Mouse (Mus musculus): Measurements from ENCODE around the gene Adgrb3. TPM values are rescaled to one million over a fixed set of nuclear protein-coding genes. Genes with fewer than 3 reads are reported as not detected.

The Adgrb3 gene
- polyA plus RNA-seq, 1 experiment, result not detected

- no peak for TF ChIP-seq GATA1 (IDR thresholded peaks at IDR 0.05; ENCODE audit: low read length)
Measured at GRCm38 (mm10) chr1:25166036-25166796, 663.3 kb downstream of the Adgrb3 start.

DNA sequence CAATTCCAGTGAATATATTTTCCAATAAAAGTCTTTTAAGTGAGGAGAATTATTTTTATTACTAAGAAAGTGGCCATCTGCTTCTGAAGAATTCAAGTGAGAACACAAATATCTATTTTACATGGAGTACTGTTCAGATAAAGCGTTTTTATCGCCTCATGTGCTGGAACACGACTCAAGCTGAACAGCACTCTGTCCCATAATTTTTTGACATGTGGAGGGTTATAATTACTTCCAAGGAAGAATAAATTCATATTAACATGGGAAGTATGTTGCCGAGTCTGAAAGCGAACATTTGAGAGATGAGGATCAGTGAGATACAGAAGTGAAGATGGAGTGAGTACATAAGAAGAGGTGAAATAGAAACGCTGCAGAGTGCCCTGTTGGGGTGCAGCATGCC is 665.9 kb downstream of the Adgrb3 start:
- TF ChIP-seq GATA1 (IDR thresholded peaks at IDR 0.05; ENCODE audit: low read length), result no peak

DNA sequence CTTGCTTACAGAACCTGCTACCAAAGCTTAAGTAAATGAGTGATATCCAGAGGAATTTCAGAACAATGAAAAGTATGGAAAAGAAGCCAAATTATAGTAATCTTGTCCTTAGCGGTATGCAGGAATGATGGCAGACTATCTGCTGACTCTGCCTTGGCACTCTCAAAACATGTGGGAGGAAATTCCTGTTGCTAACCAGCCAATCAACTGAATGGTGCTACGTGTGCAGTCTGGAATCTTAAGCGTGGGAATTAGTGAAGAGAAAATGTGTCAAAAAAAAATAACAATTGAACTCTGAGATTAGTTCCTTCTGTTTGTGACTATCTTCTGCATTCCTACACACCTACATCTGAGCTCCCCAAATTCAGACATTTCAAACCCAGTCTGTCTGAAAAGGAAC is 683.3 kb downstream of the Adgrb3 start:
- no peak for TF ChIP-seq GATA1 (IDR thresholded peaks at IDR 0.05; ENCODE audit: low read length)

GRCm38 (mm10) chr1:25132150-25132824 is 697.2 kb downstream of the Adgrb3 start:
- TF ChIP-seq GATA1 (IDR thresholded peaks at IDR 0.05; ENCODE audit: low read length), result no peak

DNA sequence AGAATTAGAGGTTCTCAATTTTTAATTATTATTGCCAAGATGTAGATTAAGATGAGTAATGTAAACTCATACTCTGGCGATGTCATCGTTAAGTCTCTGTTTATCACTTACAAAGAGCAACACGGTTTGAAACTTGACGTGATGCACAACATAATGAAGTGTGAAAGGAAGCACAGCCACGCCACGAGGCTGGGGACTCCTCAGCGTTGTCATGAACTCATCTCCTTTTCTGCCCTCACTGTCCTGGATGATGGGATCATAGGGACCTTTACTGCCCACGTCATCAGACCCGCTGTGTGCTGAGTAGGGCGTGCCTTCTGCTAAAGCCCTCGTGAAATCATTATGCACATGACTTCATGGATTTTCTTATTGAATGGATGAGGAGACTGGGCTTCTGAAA is 714.0 kb downstream of the Adgrb3 start:
- TF ChIP-seq GATA1 (IDR thresholded peaks at IDR 0.05; ENCODE audit: low read length), result no peak

DNA sequence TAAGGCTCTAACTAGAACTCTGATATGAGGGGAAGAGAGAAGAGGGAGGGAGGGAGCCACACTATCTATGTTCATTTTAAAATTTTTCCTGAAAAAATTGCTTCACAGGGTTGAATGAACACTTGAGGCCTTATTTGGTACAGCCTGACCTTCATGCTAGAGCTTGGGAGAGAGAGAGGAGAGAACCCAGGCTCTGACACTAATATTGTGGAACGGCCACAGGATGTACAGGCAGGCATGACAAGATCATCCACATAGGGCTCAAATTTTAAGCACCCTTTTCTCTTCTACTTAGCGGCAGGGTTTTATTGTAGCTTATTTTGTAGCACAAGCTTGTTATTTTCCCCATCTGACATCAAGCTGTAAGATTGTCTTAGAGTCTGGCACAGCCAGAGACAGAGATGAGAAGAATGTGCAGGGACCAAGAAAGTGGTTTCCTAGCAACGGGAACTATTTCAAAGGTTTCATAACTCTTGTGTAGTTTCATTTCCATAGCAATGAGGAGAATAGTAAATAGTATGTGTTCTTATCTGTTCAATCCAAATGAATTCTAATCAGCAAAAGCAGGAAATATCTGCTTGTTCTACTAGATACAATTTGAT is 721.9 kb downstream of the Adgrb3 start:
- TF ChIP-seq GATA1 (IDR thresholded peaks at IDR 0.05; ENCODE audit: low read length), result no peak

- TF ChIP-seq GATA1 (IDR thresholded peaks at IDR 0.05; ENCODE audit: low read length), result no peak
Measured at GRCm38 (mm10) chr1:25106679-25107078, 722.8 kb downstream of the Adgrb3 start.

- TF ChIP-seq GATA1 (IDR thresholded peaks at IDR 0.05; ENCODE audit: low read length), result no peak
Measured at GRCm38 (mm10) chr1:25105367-25105766, 724.1 kb downstream of the Adgrb3 start.

- TF ChIP-seq GATA1 (IDR thresholded peaks at IDR 0.05; ENCODE audit: low read length), result no peak
Measured at GRCm38 (mm10) chr1:25088010-25088719, 741.3 kb downstream of the Adgrb3 start.

GRCm38 (mm10) chr1:25085616-25086372 is 743.7 kb downstream of the Adgrb3 start:
- TF ChIP-seq GATA1 (IDR thresholded peaks at IDR 0.05; ENCODE audit: low read length), result no peak

GRCm38 (mm10) chr1:25082377-25082776 is 747.1 kb downstream of the Adgrb3 start:
- TF ChIP-seq GATA1 (IDR thresholded peaks at IDR 0.05; ENCODE audit: low read length), result no peak

GRCm38 (mm10) chr1:25081265-25081849 is 748.1 kb downstream of the Adgrb3 start:
- TF ChIP-seq GATA1 (IDR thresholded peaks at IDR 0.05; ENCODE audit: low read length), result no peak

GRCm38 (mm10) chr1:25079395-25079794 is 750.1 kb downstream of the Adgrb3 start:
- TF ChIP-seq GATA1 (IDR thresholded peaks at IDR 0.05; ENCODE audit: low read length), result no peak

GRCm38 (mm10) chr1:25075952-25076351 is 753.6 kb downstream of the Adgrb3 start:
- TF ChIP-seq GATA1 (IDR thresholded peaks at IDR 0.05; ENCODE audit: low read length), result no peak

DNA sequence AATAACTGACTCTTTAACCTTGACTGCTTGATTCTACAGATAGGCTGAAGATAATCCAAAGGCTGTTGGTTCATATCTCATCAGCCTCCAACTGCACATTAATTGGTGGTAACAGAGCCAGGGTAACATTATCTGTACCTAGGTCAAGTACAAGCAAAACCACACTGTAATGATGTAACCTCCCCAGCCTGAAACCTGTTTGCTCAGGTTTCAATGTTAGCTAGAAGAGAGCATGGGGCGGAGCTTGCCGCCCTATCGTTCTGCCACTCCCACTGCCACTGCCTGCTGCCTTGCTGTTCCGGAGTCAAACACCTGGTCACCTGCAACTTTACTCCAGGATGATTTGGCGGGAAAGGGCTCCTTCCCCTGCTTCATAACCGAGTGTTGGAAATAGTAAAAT is 765.5 kb downstream of the Adgrb3 start:
- no peak for TF ChIP-seq GATA1 (IDR thresholded peaks at IDR 0.05; ENCODE audit: low read length)
